Mouse (Mus musculus) ovary, adult 10 weeks (tissue): ENCODE results near the gene Gabbr1. TPM values are rescaled to one million over a fixed set of nuclear protein-coding genes. Genes with fewer than 3 reads are reported as not detected.

Experiments used
- polyA plus RNA-seq: library from polyadenylated mRNA; stranded (reverse); fragments of 350-450 nt; fragmentation: Illumina TruSeq; extraction: RNeasy Lipid Tissue Mini Kit (QIAGEN cat#74804); gene quantifications from one replicate; pipeline ENCODE4 v1.2.3, GENCODE M21; 2014

Gabbr1 gene
- 33.8 TPM for polyA plus RNA-seq

DNA sequence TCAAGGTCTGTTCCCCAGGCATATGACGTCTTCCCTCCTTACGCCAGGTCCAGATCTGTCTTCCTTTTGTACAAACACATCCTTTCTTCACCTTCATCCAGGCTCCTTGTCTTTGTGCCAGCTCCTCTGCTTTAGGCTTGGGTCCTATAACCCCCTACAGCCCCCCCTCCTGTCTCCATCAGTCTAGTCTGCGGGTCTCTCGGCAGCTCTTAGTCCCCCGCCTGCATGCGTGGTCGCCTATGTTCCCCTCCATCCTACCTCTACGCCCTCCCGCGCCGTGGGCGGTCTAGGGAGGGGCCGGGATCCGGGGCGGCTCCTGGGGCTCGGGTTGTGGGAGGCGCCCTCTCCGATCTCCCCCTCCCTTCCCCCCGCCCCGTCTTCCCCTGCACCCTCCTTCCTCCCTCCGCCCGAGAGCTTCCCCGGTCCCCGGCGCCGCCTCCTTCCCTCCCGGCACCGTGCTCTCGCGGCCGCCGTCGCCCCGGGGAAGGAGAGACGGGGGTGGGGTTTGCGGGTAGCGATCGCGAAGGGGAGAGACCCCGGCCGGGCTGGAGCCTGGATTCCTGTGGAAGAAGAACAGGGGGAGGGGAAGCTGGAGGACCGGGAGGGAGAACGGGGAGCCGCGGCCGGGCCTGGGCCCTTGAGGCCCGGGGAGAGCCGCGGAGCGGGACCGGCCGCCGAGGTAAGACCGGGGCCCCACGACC lies at the start of gene Gabbr1:
Gene Gabbr1, plus strand, starts transcription at position 356 of the 701 bp plus-strand sequence.

DNA sequence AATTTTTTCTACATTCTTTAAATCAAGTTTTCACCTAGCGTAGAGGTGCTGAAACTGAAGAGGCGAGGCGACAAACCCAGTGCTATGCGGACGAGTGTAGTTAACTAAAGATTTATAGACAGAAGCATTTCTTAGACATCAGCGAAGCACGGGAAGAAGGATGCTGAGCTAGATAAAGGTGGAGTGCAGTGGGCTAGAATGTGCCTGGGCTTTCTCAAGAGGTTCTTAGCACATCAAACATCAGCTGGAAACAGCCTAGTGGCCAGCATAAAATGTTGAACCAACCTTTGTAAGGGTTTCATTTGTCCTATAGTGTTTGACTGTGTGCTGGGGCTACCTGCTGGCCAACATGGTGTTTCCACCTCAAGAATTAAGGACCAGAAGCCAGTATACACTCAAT lies 44.9 kb upstream of the Gabbr1 start, which contains the start of gene Zfp57:
Gene Zfp57, plus strand, starts transcription at position 301 of the 400 bp plus-strand sequence.

DNA sequence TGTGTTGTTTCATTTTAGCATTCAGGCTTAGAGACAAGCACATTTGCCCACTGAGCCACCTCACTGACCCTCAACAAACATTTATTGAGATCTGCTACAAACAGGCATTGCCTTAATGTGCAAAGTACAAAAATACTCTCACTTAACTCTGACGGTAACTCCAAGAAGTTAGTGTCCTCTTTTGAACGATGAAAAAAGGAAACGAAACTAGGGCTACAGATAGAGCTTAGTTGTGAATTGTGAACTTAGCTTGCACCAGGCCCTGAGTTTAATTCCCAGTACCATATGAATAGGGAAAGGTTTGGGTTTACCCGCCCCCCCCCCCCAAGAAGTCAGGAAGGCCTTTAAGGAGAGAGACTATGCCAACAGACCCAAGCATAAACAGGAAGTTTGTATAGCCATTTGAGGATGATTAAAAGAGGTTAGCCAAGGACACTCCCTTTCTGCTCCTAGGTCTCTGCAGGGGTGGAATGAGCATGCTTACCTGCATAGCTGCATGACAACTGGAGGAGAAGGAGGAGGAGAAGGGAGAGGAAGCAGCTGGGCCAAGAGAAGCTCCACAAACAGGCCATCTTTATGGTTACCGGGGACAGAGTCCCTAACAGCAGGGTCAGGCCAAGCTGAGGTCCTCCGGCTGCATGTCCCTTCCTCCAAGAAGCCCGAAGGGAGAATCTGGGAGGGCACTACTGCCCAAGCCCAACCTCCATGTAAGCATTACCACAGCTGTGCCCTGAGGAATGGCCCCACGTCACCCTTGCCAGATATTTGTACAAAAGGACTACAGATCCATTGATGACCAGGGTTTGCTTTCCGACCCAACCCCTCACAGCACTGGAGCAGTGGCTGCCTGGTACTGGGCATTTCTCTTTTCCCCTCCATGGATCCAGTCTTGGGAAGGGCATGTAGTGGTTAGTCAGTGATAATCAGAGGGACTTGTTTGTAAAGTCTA lies 22.9 kb upstream of the Gabbr1 start, which contains the start of gene Mog:
Gene Mog, minus strand, starts transcription at position 771 of the 949 bp plus-strand sequence.

DNA sequence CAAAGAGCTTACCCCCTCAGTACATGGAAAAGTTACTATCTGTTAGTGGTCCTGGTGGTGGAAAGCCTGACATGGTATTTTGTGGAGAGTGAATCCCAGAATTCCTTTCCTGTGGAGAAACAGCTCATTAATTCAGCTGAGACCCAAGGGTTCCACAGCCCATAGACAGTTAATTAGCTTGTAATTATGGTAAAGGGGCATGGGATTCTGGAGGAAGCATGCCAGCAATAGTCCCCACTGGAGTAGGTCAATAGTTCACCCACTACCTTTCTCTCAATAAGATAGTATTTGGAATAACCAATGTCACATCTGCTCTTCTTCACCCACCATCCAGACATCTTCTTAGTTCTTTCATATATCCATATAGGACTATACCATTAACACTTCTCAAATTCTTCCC lies 42.6 kb downstream of the Gabbr1 start, which contains the start of gene Olfr90:
Gene Olfr90, minus strand, starts transcription at position 101 of the 400 bp plus-strand sequence.

DNA sequence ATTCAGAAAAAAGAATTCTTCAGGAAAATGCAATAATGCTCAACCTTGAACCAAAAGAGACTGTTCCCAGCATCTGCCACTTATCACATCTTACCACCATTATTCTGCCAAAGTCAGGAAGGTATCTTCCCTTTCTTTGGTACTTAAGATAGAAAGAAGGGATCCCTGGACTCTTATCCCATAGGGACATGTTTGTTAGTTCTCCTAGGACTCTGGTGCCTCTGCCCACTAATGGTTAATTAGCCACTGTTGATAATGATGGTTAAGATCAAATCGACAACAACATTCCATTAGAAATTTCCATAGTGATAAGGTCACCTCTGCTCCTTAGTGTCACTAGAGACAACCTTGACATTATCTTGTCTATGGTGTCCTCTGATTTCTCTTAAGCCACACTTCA lies 52.4 kb downstream of the Gabbr1 start, which contains the start of gene Olfr91:
Gene Olfr91, minus strand, starts transcription at position 101 of the 400 bp plus-strand sequence.

DNA sequence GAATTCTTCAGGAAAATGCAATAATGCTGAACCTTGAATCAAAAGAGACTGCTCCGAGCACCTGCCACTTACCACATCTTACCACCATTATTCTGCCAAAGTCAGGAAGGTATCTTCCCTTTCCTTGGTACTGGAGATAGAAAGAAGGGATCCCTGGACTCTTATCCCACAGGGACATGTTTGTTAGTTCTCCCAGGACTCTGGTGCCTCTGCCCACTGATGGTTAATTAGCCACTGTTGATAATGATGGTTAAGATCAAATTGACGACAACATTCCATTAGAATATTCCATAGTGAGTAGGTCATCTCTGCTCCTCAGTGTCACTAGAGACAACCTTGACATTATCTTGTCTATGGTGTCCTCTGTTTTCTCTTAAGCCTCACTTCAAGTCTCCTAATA lies 74.2 kb downstream of the Gabbr1 start, which contains the start of gene Olfr92:
Gene Olfr92, minus strand, starts transcription at position 101 of the 400 bp plus-strand sequence.

Other genes starting within 250 kb of the Gabbr1 start
- not detected for gene H2-M10.6, start 233.8 kb upstream of the Gabbr1 start, polyA plus RNA-seq
- gene Trim26, start 208.8 kb upstream of the Gabbr1 start, polyA plus RNA-seq, result 28.4 TPM
- gene Trim15, start 178.8 kb upstream of the Gabbr1 start, polyA plus RNA-seq, result not detected
- gene Trim10, start 176.4 kb upstream of the Gabbr1 start, polyA plus RNA-seq, result not detected
- gene Trim40, start 155.8 kb upstream of the Gabbr1 start, polyA plus RNA-seq, result 0.31 TPM
- gene Trim31, start 147.8 kb upstream of the Gabbr1 start, polyA plus RNA-seq, result not detected
- gene Rnf39, start 103.0 kb upstream of the Gabbr1 start, polyA plus RNA-seq, result not detected
- 5.5 TPM for gene Ppp1r11, start 94.2 kb upstream of the Gabbr1 start, polyA plus RNA-seq
- gene Znrd1, start 87.4 kb upstream of the Gabbr1 start, polyA plus RNA-seq, result 21.8 TPM
- gene Znrd1as, start 87.4 kb upstream of the Gabbr1 start, polyA plus RNA-seq, result 19.0 TPM
- not detected for gene 2410137M14Rik, start 64.7 kb upstream of the Gabbr1 start, polyA plus RNA-seq
- gene H2-M5, start 56.4 kb upstream of the Gabbr1 start, polyA plus RNA-seq, result not detected
- gene Zfp57, start 44.8 kb upstream of the Gabbr1 start, polyA plus RNA-seq, result 39.5 TPM
- gene Mog, start 22.6 kb upstream of the Gabbr1 start, polyA plus RNA-seq, result not detected
- not detected for gene Olfr90, start 42.5 kb downstream of the Gabbr1 start, polyA plus RNA-seq
- gene Olfr91, start 52.3 kb downstream of the Gabbr1 start, polyA plus RNA-seq, result not detected
- not detected for gene Olfr92, start 74.1 kb downstream of the Gabbr1 start, polyA plus RNA-seq
- not detected for gene Olfr93, start 115.5 kb downstream of the Gabbr1 start, polyA plus RNA-seq
- not detected for gene Ubd, start 147.9 kb downstream of the Gabbr1 start, polyA plus RNA-seq
- not detected for gene Olfr94, start 155.0 kb downstream of the Gabbr1 start, polyA plus RNA-seq
- gene Olfr95, start 167.2 kb downstream of the Gabbr1 start, polyA plus RNA-seq, result not detected
- gene Olfr96, start 174.2 kb downstream of the Gabbr1 start, polyA plus RNA-seq, result not detected
- gene Olfr97, start 191.4 kb downstream of the Gabbr1 start, polyA plus RNA-seq, result not detected
- not detected for gene Olfr98, start 217.8 kb downstream of the Gabbr1 start, polyA plus RNA-seq
- 3.9 TPM for gene H2-M3, start 224.3 kb downstream of the Gabbr1 start, polyA plus RNA-seq
- gene Olfr99, start 237.5 kb downstream of the Gabbr1 start, polyA plus RNA-seq, result not detected